Mouse (Mus musculus) brown adipose tissue, adult 24 weeks (tissue): ENCODE results near the gene Samsn1. TPM values are rescaled to one million over a fixed set of nuclear protein-coding genes. Genes with fewer than 3 reads are reported as not detected.

ENCODE experiments used
- H3K27ac ChIP-seq: fragments of 200-500 bp; replicated peaks from 2 replicates; pipeline ENCODE4 v1.5.1; 2012; ENCODE audit warnings: low read depth, mild to moderate bottlenecking, low read length
- H3K4me1 ChIP-seq: fragments of 200-500 bp; 2 replicates; pipeline ENCODE4 v1.6.1; 2012; ENCODE audit warnings: low read length, mixed read lengths; ENCODE audit not compliant: control insufficient read depth, insufficient read depth, insufficient read length
- H3K4me3 ChIP-seq: fragments of 200-500 bp; 2 replicates; pipeline ENCODE4 v1.5.1; 2012; ENCODE audit warnings: low read depth, mild to moderate bottlenecking, low read length, moderate library complexity; ENCODE audit not compliant: insufficient read depth
- polyA plus RNA-seq: library from polyadenylated mRNA; stranded (reverse); fragments of >200 nt; gene quantifications from 2 replicates; pipeline ENCODE4 v1.2.4, GENCODE M21; 2012; ENCODE audit not compliant: missing spikeins, insufficient read depth, insufficient read length

The Samsn1 gene
- polyA plus RNA-seq, 1 experiment: 0.91 TPM

- no peak overlapping the region for H3K27ac ChIP-seq
- H3K4me3 ChIP-seq: no peak overlapping the region
- H3K4me1 ChIP-seq: no peaks in the 10 kb centered on the region
Measured at GRCm38 (mm10) chr16:75875896-75876295, 146.2 kb downstream of the Samsn1 start.

- Histone ChIP-seq H3K27ac (no peak overlapping the region), H3K4me3 (no peak overlapping the region), H3K4me1 (no peaks in the 10 kb centered on the region)
Measured at GRCm38 (mm10) chr16:75874508-75874907, 147.6 kb downstream of the Samsn1 start.

GRCm38 (mm10) chr16:75872241-75872640 is 149.8 kb downstream of the Samsn1 start:
- Histone ChIP-seq H3K27ac (no peak overlapping the region), H3K4me1 (no peaks in the 10 kb centered on the region)

GRCm38 (mm10) chr16:75867400-75867799 is 154.7 kb downstream of the Samsn1 start:
- Histone ChIP-seq H3K4me3 (no peak overlapping the region), H3K27ac (no peak overlapping the region), H3K4me1 (no peaks in the 10 kb centered on the region; the same call in 1 of the 2 replicates)

More at GRCm38 (mm10) chr16:75872241-75872640, 149.8 kb downstream of the Samsn1 start:
- no peak overlapping the region for H3K4me3 ChIP-seq

- Histone ChIP-seq H3K4me1 (no peaks in the 10 kb centered on the region; the same call in 1 of the 2 replicates), H3K4me3 (no peak overlapping the region), H3K27ac (no peak overlapping the region)
Measured at GRCm38 (mm10) chr16:75865505-75865904, 156.6 kb downstream of the Samsn1 start.

- no peaks in the 10 kb centered on the region; the same call in 1 of the 2 replicates for H3K4me1 ChIP-seq
Measured at GRCm38 (mm10) chr16:75864673-75865072, 157.4 kb downstream of the Samsn1 start.

GRCm38 (mm10) chr16:75856343-75856742 is 165.7 kb downstream of the Samsn1 start:
- no peak overlapping the region for H3K27ac ChIP-seq
- H3K4me3 ChIP-seq: no peak overlapping the region
- H3K4me1 ChIP-seq: no peaks in the 10 kb centered on the region

More at GRCm38 (mm10) chr16:75864673-75865072, 157.4 kb downstream of the Samsn1 start:
- Histone ChIP-seq H3K27ac (no peak overlapping the region), H3K4me3 (no peak overlapping the region)

- H3K4me1 ChIP-seq: no peaks in the 10 kb centered on the region
- no peak overlapping the region for H3K27ac ChIP-seq
- no peak overlapping the region for H3K4me3 ChIP-seq
Measured at GRCm38 (mm10) chr16:75855402-75855801, 166.7 kb downstream of the Samsn1 start.

GRCm38 (mm10) chr16:75853556-75854271 is 168.4 kb downstream of the Samsn1 start:
- Histone ChIP-seq H3K4me3 (no peak overlapping the region), H3K4me1 (no peaks in the 10 kb centered on the region), H3K27ac (no peak overlapping the region)

GRCm38 (mm10) chr16:75852485-75852884 is 169.6 kb downstream of the Samsn1 start:
- Histone ChIP-seq H3K27ac (no peak overlapping the region), H3K4me3 (no peak overlapping the region), H3K4me1 (no peaks in the 10 kb centered on the region)

- Histone ChIP-seq H3K4me1 (no peaks in the 10 kb centered on the region), H3K27ac (no peak overlapping the region), H3K4me3 (no peak overlapping the region)
Measured at GRCm38 (mm10) chr16:75849039-75849438, 173.0 kb downstream of the Samsn1 start.

- H3K4me1 ChIP-seq: no peaks in the 10 kb centered on the region
- no peak overlapping the region for H3K4me3 ChIP-seq
- H3K27ac ChIP-seq: no peak overlapping the region
Measured at GRCm38 (mm10) chr16:75843653-75844062, 178.4 kb downstream of the Samsn1 start.

- H3K27ac ChIP-seq: no peak overlapping the region
- H3K4me1 ChIP-seq: no peaks in the 10 kb centered on the region
- H3K4me3 ChIP-seq: no peak overlapping the region
Measured at GRCm38 (mm10) chr16:75843031-75843430, 179.1 kb downstream of the Samsn1 start.

GRCm38 (mm10) chr16:75842569-75842968 is 179.5 kb downstream of the Samsn1 start:
- no peak overlapping the region for H3K27ac ChIP-seq
- no peak overlapping the region for H3K4me3 ChIP-seq
- H3K4me1 ChIP-seq: no peaks in the 10 kb centered on the region

GRCm38 (mm10) chr16:75837728-75838451 is 184.2 kb downstream of the Samsn1 start:
- no peak overlapping the region for H3K27ac ChIP-seq
- H3K4me3 ChIP-seq: no peak overlapping the region
- no peaks in the 10 kb centered on the region for H3K4me1 ChIP-seq

- Histone ChIP-seq H3K4me3 (no peak overlapping the region), H3K4me1 (no peaks in the 10 kb centered on the region), H3K27ac (no peak overlapping the region)
Measured at GRCm38 (mm10) chr16:75831390-75831789, 190.7 kb downstream of the Samsn1 start.
